Mouse (Mus musculus): ENCODE measurements around the gene Safb.

The Safb gene

GRCm38 (mm10) chr17:56611323-56611722, 26.7 kb downstream of the Safb start:
- WGBS: 50% methylated on average over 2 of the region's 2 CpGs

GRCm38 (mm10) chr17:56611861-56612564, 27.4 kb downstream of the Safb start:
- WGBS: 18% methylated on average over 14 of the region's 14 CpGs

- 78% methylated on average over 10 of the region's 10 CpGs for WGBS
Measured at GRCm38 (mm10) chr17:56612565-56612939, 27.9 kb downstream of the Safb start.

- under 1% methylated on average over 52 of the region's 52 CpGs for WGBS
Measured at GRCm38 (mm10) chr17:56613236-56613844, 28.7 kb downstream of the Safb start, which contains the start of gene Rpl36. TSS of gene Rpl36 (plus strand) at chr17:56613416.

DNA sequence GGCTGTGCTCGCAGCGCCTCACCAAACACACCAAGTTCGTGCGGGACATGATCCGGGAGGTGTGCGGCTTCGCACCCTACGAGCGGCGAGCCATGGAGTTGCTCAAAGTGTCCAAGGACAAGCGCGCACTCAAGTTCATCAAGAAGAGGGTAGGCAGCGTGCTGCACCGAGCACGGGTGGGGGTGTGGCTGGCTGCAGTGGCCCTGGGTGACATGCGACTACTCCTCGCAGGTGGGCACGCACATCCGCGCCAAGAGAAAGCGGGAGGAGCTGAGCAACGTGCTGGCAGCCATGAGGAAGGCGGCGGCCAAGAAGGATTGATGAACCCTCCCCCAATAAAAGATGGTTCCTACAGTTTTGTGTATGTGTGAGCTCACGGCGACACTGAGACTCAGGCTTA, 29.3 kb downstream of the Safb start:
- under 1% methylated on average over 26 of the region's 26 CpGs for WGBS

- 24% methylated on average over 14 of the region's 14 CpGs for WGBS
Measured at GRCm38 (mm10) chr17:56614391-56615135, 29.9 kb downstream of the Safb start.

GRCm38 (mm10) chr17:56615136-56615784, 30.6 kb downstream of the Safb start:
- WGBS: 64% methylated on average over 11 of the region's 11 CpGs

GRCm38 (mm10) chr17:56615792-56616191, 31.2 kb downstream of the Safb start:
- 88% methylated on average over 4 of the region's 4 CpGs for WGBS

- WGBS: 82% methylated on average over 3 of the region's 3 CpGs
Measured at GRCm38 (mm10) chr17:56616725-56617124, 32.1 kb downstream of the Safb start.

GRCm38 (mm10) chr17:56617628-56618027, 33.0 kb downstream of the Safb start:
- 88% methylated on average over 8 of the region's 8 CpGs for WGBS

DNA sequence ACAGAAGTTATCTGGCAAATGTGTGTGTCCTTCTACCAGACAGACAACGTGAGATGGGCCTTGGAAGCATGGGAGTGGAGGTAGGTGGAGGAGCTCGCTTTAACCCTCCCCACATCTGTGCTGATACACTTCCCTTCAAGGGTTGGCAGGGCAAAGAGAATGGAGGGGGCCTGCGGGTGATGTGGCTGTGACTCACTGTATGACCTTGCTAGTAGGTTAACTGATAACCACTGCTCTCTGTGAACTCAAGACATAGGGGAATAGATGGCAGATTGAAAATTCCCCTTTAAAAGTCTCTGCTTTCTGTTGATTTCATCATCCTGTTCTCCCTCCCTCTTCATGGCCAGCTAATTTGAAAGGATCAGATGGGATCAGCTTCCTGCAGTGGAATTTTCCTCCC, 40.9 kb downstream of the Safb start:
- 82% methylated on average over 3 of the region's 3 CpGs for WGBS

DNA sequence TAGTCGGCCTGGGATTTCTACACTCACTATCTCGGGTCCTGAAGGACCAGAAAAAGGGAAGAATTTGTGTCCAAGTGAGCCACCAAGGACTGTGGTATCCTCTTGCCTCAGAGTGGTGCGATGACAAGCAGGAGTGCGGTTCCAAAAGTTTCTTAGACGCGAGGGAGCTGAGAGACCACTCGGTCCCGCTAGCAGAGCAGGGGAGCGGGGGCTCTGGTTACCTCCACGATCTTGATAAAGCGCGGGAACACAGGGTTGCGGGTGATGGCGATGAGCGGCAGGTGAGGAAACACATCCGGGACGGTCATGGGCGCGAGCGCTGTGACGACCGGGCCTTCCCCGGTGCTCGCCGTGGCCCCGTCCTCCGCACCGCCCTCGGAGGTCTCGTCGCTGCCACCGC, 41.6 kb downstream of the Safb start:
- under 1% methylated on average over 32 of the region's 32 CpGs for WGBS

GRCm38 (mm10) chr17:56626754-56627470, 42.3 kb downstream of the Safb start, which contains the start of gene Lonp1:
TSS of gene Lonp1 (minus strand) at chr17:56626887.
- 1% methylated on average over 51 of the region's 51 CpGs for WGBS

- 13% methylated on average over 26 of the region's 26 CpGs for WGBS
Measured at GRCm38 (mm10) chr17:56627530-56628277, 43.1 kb downstream of the Safb start, which contains the start of gene Catsperd. TSS of gene Catsperd (plus strand) at chr17:56628143.

DNA sequence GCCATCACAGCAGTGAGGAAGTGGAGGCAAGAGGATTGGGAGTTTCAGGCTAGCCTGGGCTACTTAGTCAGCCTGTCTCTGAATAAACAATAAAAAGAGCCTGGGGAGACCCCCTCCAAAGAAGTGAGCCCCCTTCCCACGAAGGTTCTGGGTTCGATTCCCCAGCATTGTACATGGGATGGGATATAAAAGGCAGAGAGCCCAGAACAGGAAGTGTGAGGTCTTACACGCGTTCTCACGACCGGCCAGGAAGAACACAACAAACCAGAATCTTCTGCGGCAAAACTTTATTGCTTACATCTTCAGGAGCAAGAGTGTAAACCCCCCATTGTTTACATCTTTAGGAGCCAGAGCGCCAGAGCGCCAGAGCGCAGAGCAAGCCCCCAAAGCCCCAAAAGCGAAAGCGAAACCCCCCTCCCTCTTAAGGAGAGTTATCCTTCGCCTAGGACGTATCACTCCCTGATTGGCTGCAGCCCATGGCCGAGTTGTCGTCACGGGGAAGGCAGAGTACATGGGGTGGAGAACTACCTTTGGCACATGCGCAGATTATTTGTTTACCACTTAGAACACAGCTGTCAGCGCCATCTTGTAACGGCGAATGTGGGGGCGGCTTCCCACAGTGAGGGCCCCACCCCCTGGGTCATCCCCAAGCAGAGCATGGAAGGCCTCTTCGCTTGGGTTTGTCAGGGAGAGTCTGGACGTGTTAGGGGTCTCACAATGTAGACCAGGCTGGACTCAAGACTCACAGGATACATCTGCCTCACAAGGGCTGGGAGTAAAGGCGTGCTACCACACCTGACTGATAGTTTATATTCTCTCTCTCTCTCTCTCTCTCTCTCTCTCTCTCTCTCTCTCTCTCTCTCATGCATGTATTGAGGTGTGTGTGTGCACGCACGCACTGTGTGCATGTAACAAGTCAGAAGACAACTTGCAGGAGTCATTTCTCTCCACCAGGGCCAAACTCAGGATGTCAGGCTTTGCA, 45.5 kb downstream of the Safb start:
- 85% methylated on average over 27 of the region's 27 CpGs for WGBS

- WGBS: 62% methylated on average over 4 of the region's 4 CpGs
Measured at GRCm38 (mm10) chr17:56631807-56632206, 47.2 kb downstream of the Safb start.

DNA sequence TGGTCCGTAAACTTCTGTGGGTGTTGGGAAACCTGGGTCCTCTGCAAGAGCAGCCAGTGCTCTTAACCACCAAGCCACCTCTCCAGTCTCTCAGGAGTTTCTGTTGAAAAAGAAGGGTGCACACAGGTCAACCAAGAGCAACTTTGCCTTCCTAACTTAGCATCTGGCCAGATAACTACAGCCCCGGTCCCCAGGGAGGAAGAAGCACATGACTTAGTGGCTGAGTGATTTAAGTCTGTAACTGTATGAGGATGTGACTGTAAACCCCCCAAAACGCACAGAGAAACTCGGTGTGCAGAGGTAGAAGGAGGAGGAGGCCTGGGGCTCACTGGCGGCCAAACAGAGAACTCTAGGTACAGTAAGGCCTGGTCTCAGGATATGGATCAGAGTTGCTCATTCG, 49.4 kb downstream of the Safb start:
- 82% methylated on average over 6 of the region's 6 CpGs for WGBS

DNA sequence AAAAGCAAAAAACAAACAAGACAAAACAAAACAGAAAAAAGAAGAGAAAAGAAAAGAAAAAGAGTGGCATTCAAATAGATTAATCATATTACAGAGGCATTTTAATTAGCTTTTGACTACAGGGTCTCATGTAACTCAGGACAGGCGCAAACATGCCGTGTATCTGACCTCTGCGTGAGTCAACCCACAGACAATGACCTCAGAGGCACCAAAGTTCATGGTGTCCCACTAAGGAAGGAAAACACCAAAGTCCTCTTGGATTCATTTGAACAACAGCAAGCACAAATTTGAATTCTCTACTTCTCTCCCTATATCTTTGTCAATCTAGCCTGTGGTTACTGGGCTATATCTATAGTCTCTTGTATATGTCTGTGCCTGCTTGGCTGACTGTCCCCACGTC, 58.6 kb downstream of the Safb start:
- WGBS: 89% methylated on average over 4 of the region's 4 CpGs

DNA sequence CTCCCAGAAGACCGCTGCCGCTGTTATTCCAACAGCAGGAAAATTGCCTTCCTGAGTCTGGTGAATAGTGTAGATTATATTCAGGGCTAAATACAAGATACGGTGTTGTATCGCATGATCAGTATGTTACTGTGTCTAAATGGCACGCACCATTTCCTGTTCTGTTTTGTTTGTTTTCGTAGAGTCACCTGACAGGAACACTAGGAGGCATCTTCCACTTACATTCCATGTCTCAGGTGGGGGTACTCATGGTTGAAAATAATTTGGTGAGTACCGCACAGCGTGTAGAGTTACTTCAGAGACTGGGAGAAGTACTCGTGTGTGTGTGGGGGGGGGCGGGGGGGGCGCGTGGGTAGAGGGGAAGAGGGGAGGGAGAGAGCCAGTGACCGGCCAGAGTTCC, 62.9 kb downstream of the Safb start:
- WGBS: 58% methylated on average over 13 of the region's 13 CpGs
